Mouse (Mus musculus) small intestine, adult 2 months (tissue): ENCODE data around the gene Olfr190.

Experiments
- CTCF ChIP-seq: fragments of 200-500 bp; IDR thresholded peaks from 2 replicates; pipeline ENCODE4 v1.5.1; 2012; ENCODE audit warnings: low read depth, mild to moderate bottlenecking, control low read depth, inconsistent platforms, low read length, moderate library complexity, mixed read lengths; ENCODE audit not compliant: insufficient replicate concordance, insufficient read length; ENCODE audit errors: extremely low read depth
- POLR2A ChIP-seq: fragments of 200-500 bp; IDR thresholded peaks from 2 replicates; pipeline ENCODE4 v1.6.1; 2012; ENCODE audit warnings: low read depth, mild to moderate bottlenecking, control low read depth, inconsistent platforms, low read length, moderate library complexity

- TF ChIP-seq POLR2A (no peak), CTCF (no peak)
These were observed 47.6 kb downstream of the Olfr190 start, which contains the start of gene Olfr186 for GRCm38 (mm10) chr16:59030191-59030590.
